Mouse (Mus musculus) heart, adult 2 months (tissue): ENCODE results near the gene Themis2.

Experiments used
- CTCF ChIP-seq: fragments of 200-600 bp; IDR thresholded peaks from 2 replicates; pipeline ENCODE4 v1.8.1; 2022; ENCODE audit warnings: antibody characterized with exemption, mild to moderate bottlenecking, moderate library complexity
- EP300 ChIP-seq: fragments of 200-500 bp; IDR thresholded peaks from 2 replicates; pipeline ENCODE4 v1.6.1; 2011; ENCODE audit warnings: low read depth, low read length, control low read depth; ENCODE audit not compliant: insufficient read depth
- POLR2A ChIP-seq: fragments of 200-500 bp; IDR thresholded peaks from 2 replicates; pipeline ENCODE4 v1.6.1; 2011; ENCODE audit warnings: mild to moderate bottlenecking, low read depth, low read length, control low read depth; ENCODE audit not compliant: insufficient read depth

DNA sequence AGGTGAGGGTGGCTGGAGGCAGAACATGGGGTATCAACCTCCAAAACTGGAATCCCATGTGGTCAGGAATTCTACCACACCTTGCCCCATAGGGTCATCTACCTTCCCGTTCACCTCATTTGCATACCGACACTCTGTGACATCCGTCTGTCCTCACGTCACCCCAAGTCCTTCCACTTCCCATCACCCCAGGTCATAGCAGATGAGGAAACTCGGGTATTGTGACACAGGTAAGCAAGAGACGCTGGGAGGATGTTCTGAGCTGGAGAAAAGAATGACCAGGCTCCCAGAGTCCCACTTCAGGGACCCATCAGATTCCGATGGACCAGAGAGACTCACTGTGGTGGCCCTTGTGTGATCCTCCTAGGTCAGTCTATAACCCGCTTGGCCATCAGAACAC lies 1.4 kb downstream of the Themis2 start:
- no peak for TF ChIP-seq CTCF
- no peak for TF ChIP-seq POLR2A
- TF ChIP-seq EP300: no peak
